Mouse (Mus musculus): ENCODE results near the gene Fam20b. TPM values are rescaled to one million over a fixed set of nuclear protein-coding genes. Genes with fewer than 3 reads are reported as not detected.

Gene Fam20b
- polyA plus RNA-seq, 1 experiment = 43.6 TPM

- no peak for TF ChIP-seq POLR2A (IDR thresholded peaks at IDR 0.05; ENCODE audit: low read depth, low read length)
- no peak for TF ChIP-seq CTCF (conservative IDR thresholded peaks at IDR 0.05; ENCODE audit: insufficient read depth, insufficient read length, low read depth, low read length)
- H3K4me3 ChIP-seq (ENCODE audit: insufficient read depth, low read depth, low read length) = no peak overlapping the region
- no peaks in the 10 kb centered on the region; the same call in 1 of the 2 replicates for H3K36me3 ChIP-seq (ENCODE audit: control insufficient read depth, insufficient read depth, low read length)
- no peak overlapping the region for H3K27ac ChIP-seq (ENCODE audit: insufficient read depth, low read depth, low read length)
- DNase-seq = no peak
- peaks cover 5% of the 10 kb centered on the region for H3K4me1 ChIP-seq (ENCODE audit: control insufficient read depth, insufficient read depth, low read length)
- WGBS = 36% methylated on average over 2 of the region's 2 CpGs
- H3K27me3 ChIP-seq (replicated peaks; ENCODE audit: control insufficient read depth, insufficient read depth, low read length) = no peaks in the 10 kb centered on the region
Observed at GRCm38 (mm10) chr1:156648705-156649104, 70.2 kb downstream of the Fam20b start.

DNA sequence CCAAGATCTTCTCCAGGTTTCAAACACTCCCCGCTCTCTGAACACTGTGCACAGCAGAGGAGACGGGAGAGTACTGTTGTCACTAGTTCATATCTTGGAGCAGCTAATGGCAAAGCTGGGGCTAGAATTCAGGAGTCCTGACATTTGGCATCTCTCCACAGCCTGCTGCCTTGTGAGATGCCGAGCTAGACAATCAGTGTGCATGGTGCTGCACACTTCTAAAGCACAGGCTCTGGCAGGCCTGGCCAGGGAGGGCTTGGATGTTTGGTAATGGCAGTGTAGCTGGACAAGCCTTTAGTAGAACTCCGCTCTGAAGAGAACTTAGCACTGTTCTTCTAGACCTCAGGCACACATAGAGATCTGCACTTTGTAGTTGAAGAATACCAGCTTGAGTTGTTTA lies 72.9 kb downstream of the Fam20b start:
- Histone ChIP-seq H3K4me1 (ENCODE audit: control insufficient read depth, insufficient read depth, low read length) (peaks cover 5% of the 10 kb centered on the region), H3K4me3 (ENCODE audit: insufficient read depth, low read depth, low read length) (no peak overlapping the region), H3K27ac (ENCODE audit: insufficient read depth, low read depth, low read length) (no peak overlapping the region), H3K36me3 (ENCODE audit: control insufficient read depth, insufficient read depth, low read length) (no peaks in the 10 kb centered on the region; the same call in none of the 2 replicates), H3K27me3 (replicated peaks; ENCODE audit: control insufficient read depth, insufficient read depth, low read length) (no peaks in the 10 kb centered on the region)
- 76% methylated on average over 4 of the region's 4 CpGs for WGBS
- TF ChIP-seq POLR2A (IDR thresholded peaks at IDR 0.05; ENCODE audit: low read depth, low read length) = no peak
- TF ChIP-seq CTCF (conservative IDR thresholded peaks at IDR 0.05; ENCODE audit: insufficient read depth, insufficient read length, low read depth, low read length) = no peak
- DNase-seq = no peak

DNA sequence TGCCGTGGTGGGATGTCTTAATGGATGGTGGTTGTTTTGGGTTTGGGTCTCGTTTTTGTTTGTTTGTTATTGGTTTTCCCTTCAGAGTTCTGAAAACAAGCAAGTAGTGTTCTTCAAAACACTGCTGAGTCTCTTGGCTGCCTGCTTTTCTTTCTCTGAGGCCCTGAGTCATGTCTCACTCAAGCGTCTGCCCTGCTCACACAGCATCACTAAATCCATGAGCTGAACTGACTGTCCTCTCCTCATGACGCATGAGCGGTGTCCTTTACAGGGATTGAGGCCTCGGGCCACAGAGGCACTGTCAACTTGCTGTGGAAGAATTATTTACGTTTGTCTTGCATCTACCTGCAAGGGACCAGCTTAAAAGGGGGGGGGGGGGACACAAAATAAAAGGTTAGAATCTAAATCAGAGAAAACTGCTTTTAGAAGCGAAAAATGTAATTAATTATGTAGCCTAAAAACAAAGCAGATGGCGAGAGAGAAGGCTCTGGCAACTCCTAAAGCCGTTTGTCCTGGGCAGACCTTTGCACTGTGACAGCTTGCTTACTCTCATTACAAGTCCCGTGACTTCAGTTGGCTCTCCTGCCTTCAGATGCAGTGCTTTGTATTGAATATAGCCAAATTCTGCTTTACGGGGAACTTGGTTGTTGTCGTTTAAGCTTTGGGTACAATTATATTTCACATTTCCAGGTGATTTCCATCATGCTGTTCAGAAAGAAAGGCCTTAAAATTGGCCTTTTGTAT lies 73.9 kb downstream of the Fam20b start:
- peak; percentile 68 for DNase-seq
- TF ChIP-seq CTCF (conservative IDR thresholded peaks at IDR 0.05; ENCODE audit: insufficient read depth, insufficient read length, low read depth, low read length) = no peak
- no peak for TF ChIP-seq POLR2A (IDR thresholded peaks at IDR 0.05; ENCODE audit: low read depth, low read length)
- Histone ChIP-seq H3K4me1 (ENCODE audit: control insufficient read depth, insufficient read depth, low read length) (peaks cover 5% of the 10 kb centered on the region), H3K27me3 (replicated peaks; ENCODE audit: control insufficient read depth, insufficient read depth, low read length) (no peaks in the 10 kb centered on the region), H3K4me3 (ENCODE audit: insufficient read depth, low read depth, low read length) (no peak overlapping the region), H3K27ac (ENCODE audit: insufficient read depth, low read depth, low read length) (peak overlapping the region; percentile 39; the same call in 1 of the 2 replicates), H3K36me3 (ENCODE audit: control insufficient read depth, insufficient read depth, low read length) (no peaks in the 10 kb centered on the region; the same call in none of the 2 replicates)
- 56% methylated on average over 13 of the region's 13 CpGs for WGBS

DNA sequence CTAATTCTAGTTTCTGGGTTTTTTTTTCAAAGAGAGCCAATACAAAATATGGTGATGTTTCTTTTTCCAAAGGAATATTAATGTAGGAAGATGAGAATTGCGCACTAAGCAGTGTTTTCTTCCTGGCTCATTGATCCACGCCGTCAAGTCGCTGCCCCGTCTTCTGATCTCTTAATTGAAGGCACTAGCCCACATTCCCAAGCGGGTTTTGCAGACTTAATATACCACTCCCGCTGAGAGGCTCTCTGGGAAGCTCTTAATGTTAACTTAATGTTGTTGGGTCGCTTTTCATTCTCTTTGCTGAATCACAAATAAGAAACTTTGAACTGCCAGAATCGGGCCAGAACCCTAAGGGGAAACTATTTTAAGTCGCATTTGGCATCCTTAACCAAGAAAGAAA lies 74.8 kb downstream of the Fam20b start:
- no peak for TF ChIP-seq CTCF (conservative IDR thresholded peaks at IDR 0.05; ENCODE audit: insufficient read depth, insufficient read length, low read depth, low read length)
- no peak for TF ChIP-seq POLR2A (IDR thresholded peaks at IDR 0.05; ENCODE audit: low read depth, low read length)
- 68% methylated on average over 10 of the region's 10 CpGs for WGBS
- H3K4me1 ChIP-seq (ENCODE audit: control insufficient read depth, insufficient read depth, low read length) = peaks cover 5% of the 10 kb centered on the region
- H3K4me3 ChIP-seq (ENCODE audit: insufficient read depth, low read depth, low read length) = no peak overlapping the region
- H3K27me3 ChIP-seq (replicated peaks; ENCODE audit: control insufficient read depth, insufficient read depth, low read length) = no peaks in the 10 kb centered on the region
- no peaks in the 10 kb centered on the region; the same call in none of the 2 replicates for H3K36me3 ChIP-seq (ENCODE audit: control insufficient read depth, insufficient read depth, low read length)
- H3K27ac ChIP-seq (ENCODE audit: insufficient read depth, low read depth, low read length) = no peak overlapping the region
- no peak for DNase-seq

DNA sequence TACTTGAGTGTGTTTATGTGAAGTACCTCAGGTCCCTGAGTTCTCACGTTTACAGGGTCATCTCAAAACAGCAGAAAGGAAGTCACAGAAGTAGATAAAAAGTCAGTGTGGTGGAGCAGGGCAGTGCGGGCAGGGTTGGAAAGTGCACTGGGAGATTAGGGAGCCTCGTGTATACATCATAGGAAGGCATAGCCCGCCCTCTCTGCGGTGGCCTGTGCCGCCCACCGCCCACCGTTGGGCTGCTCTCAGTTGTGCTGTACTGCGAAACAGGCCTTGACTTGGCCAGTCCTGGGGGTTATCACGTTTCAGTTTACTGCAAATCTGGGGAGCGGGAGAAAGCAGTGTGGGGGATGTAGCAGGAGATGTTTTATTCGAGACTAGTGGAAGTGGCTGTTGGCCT lies 76.1 kb downstream of the Fam20b start:
- no peaks in the 10 kb centered on the region for H3K27me3 ChIP-seq (replicated peaks; ENCODE audit: control insufficient read depth, insufficient read depth, low read length)
- H3K4me3 ChIP-seq (ENCODE audit: insufficient read depth, low read depth, low read length) = no peak overlapping the region
- peaks cover 5% of the 10 kb centered on the region for H3K4me1 ChIP-seq (ENCODE audit: control insufficient read depth, insufficient read depth, low read length)
- H3K36me3 ChIP-seq (ENCODE audit: control insufficient read depth, insufficient read depth, low read length) = no peaks in the 10 kb centered on the region; the same call in 1 of the 2 replicates
- TF ChIP-seq POLR2A (IDR thresholded peaks at IDR 0.05; ENCODE audit: low read depth, low read length) (no peak), CTCF (conservative IDR thresholded peaks at IDR 0.05; ENCODE audit: insufficient read depth, insufficient read length, low read depth, low read length) (no peak)
- 74% methylated on average over 12 of the region's 12 CpGs for WGBS
- no peak overlapping the region for H3K27ac ChIP-seq (ENCODE audit: insufficient read depth, low read depth, low read length)
- DNase-seq = no peak

DNA sequence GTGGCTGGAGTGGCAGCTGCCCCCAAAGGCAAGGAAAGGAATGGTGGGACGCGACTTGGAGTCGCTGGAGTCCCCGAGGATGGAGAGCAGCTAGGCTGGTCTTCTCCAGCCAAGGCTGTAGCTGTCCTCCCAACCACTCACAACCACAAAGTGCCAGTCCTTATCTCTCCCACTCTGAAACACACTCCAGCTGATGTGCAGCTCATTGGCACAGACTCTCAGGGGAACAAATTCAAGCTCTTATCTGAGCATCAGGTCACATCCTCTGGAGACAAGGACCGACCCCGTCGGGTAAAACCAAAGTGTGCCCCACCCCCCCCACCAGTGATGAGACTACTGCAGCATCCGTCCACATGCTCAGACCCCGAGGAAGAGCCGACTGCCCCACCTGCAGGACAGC lies 77.1 kb downstream of the Fam20b start:
- DNase-seq = no peak
- H3K36me3 ChIP-seq (ENCODE audit: control insufficient read depth, insufficient read depth, low read length) = no peaks in the 10 kb centered on the region; the same call in 1 of the 2 replicates
- no peak overlapping the region for H3K4me3 ChIP-seq (ENCODE audit: insufficient read depth, low read depth, low read length)
- H3K27me3 ChIP-seq (replicated peaks; ENCODE audit: control insufficient read depth, insufficient read depth, low read length) = no peaks in the 10 kb centered on the region
- 86% methylated on average over 10 of the region's 10 CpGs for WGBS
- H3K27ac ChIP-seq (ENCODE audit: insufficient read depth, low read depth, low read length) = no peak overlapping the region
- peaks cover 5% of the 10 kb centered on the region for H3K4me1 ChIP-seq (ENCODE audit: control insufficient read depth, insufficient read depth, low read length)
- TF ChIP-seq POLR2A (IDR thresholded peaks at IDR 0.05; ENCODE audit: low read depth, low read length) = no peak
- TF ChIP-seq CTCF (conservative IDR thresholded peaks at IDR 0.05; ENCODE audit: insufficient read depth, insufficient read length, low read depth, low read length) = no peak

GRCm38 (mm10) chr1:156640577-156640976 lies 78.3 kb downstream of the Fam20b start:
- TF ChIP-seq POLR2A (IDR thresholded peaks at IDR 0.05; ENCODE audit: low read depth, low read length) (no peak), CTCF (conservative IDR thresholded peaks at IDR 0.05; ENCODE audit: insufficient read depth, insufficient read length, low read depth, low read length) (peak; percentile 32; the same call in 1 of the 2 replicates)
- peak; percentile 28 for DNase-seq
- no peaks in the 10 kb centered on the region; the same call in none of the 2 replicates for H3K36me3 ChIP-seq (ENCODE audit: control insufficient read depth, insufficient read depth, low read length)
- H3K27me3 ChIP-seq (replicated peaks; ENCODE audit: control insufficient read depth, insufficient read depth, low read length) = no peaks in the 10 kb centered on the region
- no peak overlapping the region for H3K4me3 ChIP-seq (ENCODE audit: insufficient read depth, low read depth, low read length)
- peaks cover 5% of the 10 kb centered on the region for H3K4me1 ChIP-seq (ENCODE audit: control insufficient read depth, insufficient read depth, low read length)
- 76% methylated on average over 4 of the region's 4 CpGs for WGBS
- H3K27ac ChIP-seq (ENCODE audit: insufficient read depth, low read depth, low read length) = no peak overlapping the region

Measured in kidney, adult 2 months (tissue).